ENCODE assay signal across 20 mouse cellular contexts in genomic region chr11:114662161-114662560, GRCm38 (mm10).
"Had no signal": no experiment of that assay in that cellular context is flagged by ENCODE, and none has a peak within 500 bp of the region (broad histone marks: within the 10 kb centered on the region; RNA-seq: fewer than 3 reads in every experiment).

No protein-coding gene starts in this region.

- H3K4me3 ChIP-seq: lung, embryonic 15.5 days; midbrain, embryonic 10.5 days; midbrain, embryonic 12.5 days; myocyte; neural tube, embryonic 13.5 days; neural tube, embryonic 15.5 days had no signal

- DNase-seq: liver, postnatal 0 days; lung, adult 2 months; lung, postnatal 14 days; lung, postnatal 36 days; midbrain, embryonic 14.5 days; retina, postnatal 1 day; right cerebral cortex, adult 18-20 months; right cerebral cortex, postnatal 25 days; right cerebral cortex, postnatal 4 days; spleen, adult 18-20 months; thymus, adult 18-20 months; thymus, postnatal 14 days; thymus, postnatal 4 days had no signal

- H3K27ac ChIP-seq: lung, embryonic 15.5 days; macrophage; midbrain, embryonic 10.5 days; midbrain, embryonic 12.5 days; neural tube, embryonic 13.5 days; neural tube, embryonic 15.5 days had no signal

- H3K4me1 ChIP-seq: lung, embryonic 15.5 days had no signal
